Mouse (Mus musculus) spleen, adult 18-20 months (tissue): ENCODE data around the gene Casq2.
A peak's percentile ranks its signal among the peaks of the same experiment; 100 is the strongest.

Source experiments
- DNase-seq, 2 experiments: peaks; one replicate each; pipeline ENCODE4 v3.0.0; 2022; ENCODE audit warnings: mixed read lengths in 2 of 2

Gene Casq2

GRCm38 (mm10) chr3:102166794-102167193 lies 80.6 kb downstream of the Casq2 start:
- DNase-seq, result no peak

GRCm38 (mm10) chr3:102167555-102168210 lies 81.5 kb downstream of the Casq2 start:
- DNase-seq, result no peak

- DNase-seq, result peak; percentile 21 to 29
Measured at GRCm38 (mm10) chr3:102169197-102169905, 83.1 kb downstream of the Casq2 start.

- DNase-seq, result no peak
Measured at GRCm38 (mm10) chr3:102174118-102174865, 88.1 kb downstream of the Casq2 start.

- no peak for DNase-seq
Measured at GRCm38 (mm10) chr3:102175701-102176100, 89.5 kb downstream of the Casq2 start.

GRCm38 (mm10) chr3:102176116-102176515 lies 89.9 kb downstream of the Casq2 start:
- no peak for DNase-seq

GRCm38 (mm10) chr3:102177837-102178615 lies 91.8 kb downstream of the Casq2 start:
- no peak for DNase-seq

- no peak for DNase-seq
Measured at GRCm38 (mm10) chr3:102179869-102180268, 93.7 kb downstream of the Casq2 start.

- no peak for DNase-seq
Measured at GRCm38 (mm10) chr3:102180746-102181145, 94.5 kb downstream of the Casq2 start.

- DNase-seq, result no peak
Measured at GRCm38 (mm10) chr3:102181191-102181590, 95.0 kb downstream of the Casq2 start.

- no peak for DNase-seq
Measured at GRCm38 (mm10) chr3:102182601-102183000, 96.4 kb downstream of the Casq2 start.

- DNase-seq, result no peak
Measured at GRCm38 (mm10) chr3:102184721-102185120, 98.5 kb downstream of the Casq2 start.

- DNase-seq, result no peak
Measured at GRCm38 (mm10) chr3:102187401-102187800, 101.2 kb downstream of the Casq2 start.

- no peak for DNase-seq
Measured at GRCm38 (mm10) chr3:102188972-102189371, 102.8 kb downstream of the Casq2 start.

GRCm38 (mm10) chr3:102190015-102190414 lies 103.8 kb downstream of the Casq2 start:
- DNase-seq, result no peak

GRCm38 (mm10) chr3:102190642-102191041 lies 104.4 kb downstream of the Casq2 start:
- no peak for DNase-seq

- no peak for DNase-seq
Measured at GRCm38 (mm10) chr3:102191575-102191974, 105.4 kb downstream of the Casq2 start.

GRCm38 (mm10) chr3:102192621-102193020 lies 106.4 kb downstream of the Casq2 start:
- DNase-seq, result no peak

- no peak for DNase-seq
Measured at GRCm38 (mm10) chr3:102193488-102194290, 107.5 kb downstream of the Casq2 start.

- no peak for DNase-seq
Measured at GRCm38 (mm10) chr3:102194291-102195051, 108.3 kb downstream of the Casq2 start.

- no peak for DNase-seq
Measured at GRCm38 (mm10) chr3:102195762-102196161, 109.5 kb downstream of the Casq2 start.
